Mouse (Mus musculus): ENCODE data around the gene Fos.

DNA sequence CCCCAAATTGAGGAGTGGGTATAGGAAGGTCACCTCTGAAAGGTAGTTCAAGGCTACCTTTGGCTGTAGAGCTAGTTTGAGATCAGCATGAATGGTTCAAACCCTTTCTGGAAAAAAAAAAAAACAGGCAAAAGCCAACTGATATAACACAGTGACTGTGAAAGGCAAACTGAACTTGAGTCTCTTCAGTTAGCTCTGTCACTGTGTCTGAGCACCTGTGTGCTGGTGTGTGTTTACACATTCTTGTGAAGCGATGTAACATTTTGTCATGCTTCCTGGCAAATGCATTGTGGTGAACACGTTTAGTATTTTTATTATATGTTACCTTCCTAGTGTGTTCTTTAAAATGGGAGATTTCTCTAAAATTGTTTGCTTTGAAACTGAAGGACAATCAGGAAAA, 11.0 kb downstream of the Fos start:
- no peak for TF ChIP-seq POLR2A (IDR thresholded peaks at IDR 0.05; ENCODE audit: borderline replicate concordance, extremely low read depth, insufficient read depth, insufficient read length, poor library complexity, severe bottlenecking)
- no peak for TF ChIP-seq CTCF (IDR thresholded peaks at IDR 0.05; ENCODE audit: borderline replicate concordance, extremely low read depth, insufficient read depth, insufficient read length)
